Mouse (Mus musculus) midbrain, embryonic 16.5 days (tissue): ENCODE measurements around the gene Slc39a2. TPM values are rescaled to one million over a fixed set of nuclear protein-coding genes. Genes with fewer than 3 reads are reported as not detected.
"Not testable (repeated sequence)": the region's sequence is repeated elsewhere in the genome, so short reads cannot be mapped to it uniquely, and the experiment has no call there.

ENCODE experiments used
- ATAC-seq: fragments of 200-750 bp; cut with Nextera tagmentation; 2 replicates; pipeline ENCODE4 v1.8.0; 2017; ENCODE audit warnings: moderate TSS enrichment
- H3K27ac ChIP-seq: fragments of 300-500 bp; sonication (generic); 2 replicates; pipeline ENCODE4 v1.5.1; 2014; ENCODE audit warnings: mild to moderate bottlenecking, low read length, mixed read lengths
- H3K27me3 ChIP-seq: fragments of 300-500 bp; sonication (generic); 2 replicates; pipeline ENCODE4 v1.6.1; 2014; ENCODE audit warnings: low read depth, low read length, mixed read lengths; ENCODE audit not compliant: control insufficient read depth, insufficient read depth
- H3K36me3 ChIP-seq: fragments of 300-500 bp; sonication (generic); 2 replicates; pipeline ENCODE4 v1.6.1; 2014; ENCODE audit warnings: mild to moderate bottlenecking, low read length, moderate library complexity, mixed read lengths; ENCODE audit not compliant: control insufficient read depth, insufficient read depth
- H3K4me1 ChIP-seq: fragments of 300-500 bp; sonication (generic); 2 replicates; pipeline ENCODE4 v1.6.1; 2014; ENCODE audit warnings: mild to moderate bottlenecking, low read length, mixed read lengths; ENCODE audit not compliant: control insufficient read depth, insufficient read depth
- H3K4me2 ChIP-seq: fragments of 300-500 bp; sonication (generic); 2 replicates; pipeline ENCODE4 v1.6.1; 2014; ENCODE audit warnings: mild to moderate bottlenecking, low read length, mixed read lengths
- H3K4me3 ChIP-seq: fragments of 300-500 bp; sonication (generic); 2 replicates; pipeline ENCODE4 v1.5.1; 2014; ENCODE audit warnings: low read depth, mild to moderate bottlenecking, low read length, moderate library complexity, mixed read lengths
- H3K9ac ChIP-seq: fragments of 300-500 bp; sonication (generic); 2 replicates; pipeline ENCODE4 v1.6.1; 2014; ENCODE audit warnings: low read depth, low read length, mixed read lengths
- H3K9me3 ChIP-seq: fragments of 300-500 bp; sonication (generic); replicated peaks from 2 replicates; pipeline ENCODE4 v1.6.1; 2014; ENCODE audit warnings: mild to moderate bottlenecking, low read length, mixed read lengths; ENCODE audit not compliant: control insufficient read depth, poor library complexity, severe bottlenecking
- WGBS: fragments of 180-500 bp; shearing (Covaris S2); extraction: QIAGEN DNeasy Blood & Tissue Kit; methylation state at CpG from one replicate; pipeline ENCODE4 v1.1.7; 2014; 5-methylcytosine and 5-hydroxymethylcytosine counted together
- polyA plus RNA-seq: library from polyadenylated mRNA; unstranded; fragments of >200 nt; fragmentation: Nextera tagmentation; extraction: Ambion mirVana; gene quantifications from 2 replicates; pipeline ENCODE4 v1.2.1, GENCODE M21; 2015

Gene Slc39a2
- 2.2 and 3.1 TPM in 2 replicates for polyA plus RNA-seq

GRCm38 (mm10) chr14:51892191-51892939 lies at the start of gene Slc39a2:
Slc39a2 (plus strand) TSS chr14:51892889.
- H3K9ac ChIP-seq = no peak within 1 kb of the TSS
- WGBS = 94% methylated on average over 9 of the region's 9 CpGs
- H3K9me3 ChIP-seq = no peaks in the 10 kb centered on the region
- H3K4me3 ChIP-seq = no peak within 1 kb of the TSS
- H3K4me1 ChIP-seq = no peaks in the 10 kb centered on the region
- H3K27ac ChIP-seq = no peak within 1 kb of the TSS
- H3K36me3 ChIP-seq = peaks cover 48% of the 10 kb centered on the region
- no peaks in the 10 kb centered on the region for H3K27me3 ChIP-seq
- H3K4me2 ChIP-seq = no peak within 1 kb of the TSS
- no peak for ATAC-seq

GRCm38 (mm10) chr14:51843882-51844281 lies 48.8 kb upstream of the Slc39a2 start:
- no peaks in the 10 kb centered on the region for H3K4me1 ChIP-seq
- no peak overlapping the region for H3K27ac ChIP-seq
- no peaks in the 10 kb centered on the region for H3K36me3 ChIP-seq
- H3K4me3 ChIP-seq = no peak overlapping the region
- H3K9me3 ChIP-seq = no peaks in the 10 kb centered on the region
- no peak overlapping the region for H3K9ac ChIP-seq
- no peaks in the 10 kb centered on the region for H3K27me3 ChIP-seq
- no peak for ATAC-seq
- H3K4me2 ChIP-seq = no peak overlapping the region

GRCm38 (mm10) chr14:51846566-51846965 lies 46.1 kb upstream of the Slc39a2 start:
- Histone ChIP-seq H3K4me1 (no peaks in the 10 kb centered on the region), H3K36me3 (no peaks in the 10 kb centered on the region), H3K4me2 (no peak overlapping the region), H3K27ac (no peak overlapping the region), H3K4me3 (no peak overlapping the region), H3K9ac (no peak overlapping the region), H3K27me3 (no peaks in the 10 kb centered on the region), H3K9me3 (no peaks in the 10 kb centered on the region)
- 80% methylated on average over 3 of the region's 3 CpGs for WGBS
- no peak for ATAC-seq

- not testable (repeated sequence) for H3K9ac ChIP-seq, H3K4me2 ChIP-seq, H3K9me3 ChIP-seq, H3K4me3 ChIP-seq, ATAC-seq, H3K36me3 ChIP-seq, H3K27me3 ChIP-seq, H3K27ac ChIP-seq, H3K4me1 ChIP-seq
- WGBS = 49% methylated on average over 3 of the region's 3 CpGs
These were observed 41.7 kb upstream of the Slc39a2 start for GRCm38 (mm10) chr14:51851006-51851405.

GRCm38 (mm10) chr14:51853399-51853798 lies 39.3 kb upstream of the Slc39a2 start, which contains the start of gene Ear6:
Ear6 (plus strand) TSS chr14:51853699.
- H3K36me3 ChIP-seq = no peaks in the 10 kb centered on the region
- no peak within 1 kb of the TSS for H3K4me2 ChIP-seq
- no peak within 1 kb of the TSS for H3K9ac ChIP-seq
- no peak within 1 kb of the TSS for H3K27ac ChIP-seq
- no peaks in the 10 kb centered on the region for H3K4me1 ChIP-seq
- H3K9me3 ChIP-seq = no peaks in the 10 kb centered on the region
- no peaks in the 10 kb centered on the region for H3K27me3 ChIP-seq
- H3K4me3 ChIP-seq = no peak within 1 kb of the TSS
- no peak for ATAC-seq

- H3K9ac ChIP-seq, H3K9me3 ChIP-seq, H3K27ac ChIP-seq, H3K27me3 ChIP-seq, ATAC-seq, H3K36me3 ChIP-seq, H3K4me3 ChIP-seq, H3K4me1 ChIP-seq, H3K4me2 ChIP-seq: not testable (repeated sequence)
- 84% methylated on average over 7 of the region's 7 CpGs for WGBS
These were observed 37.4 kb upstream of the Slc39a2 start for GRCm38 (mm10) chr14:51855280-51855679.

GRCm38 (mm10) chr14:51863603-51864002 lies 29.1 kb upstream of the Slc39a2 start:
- not testable (repeated sequence) for H3K27ac ChIP-seq, H3K36me3 ChIP-seq, H3K4me3 ChIP-seq, ATAC-seq, H3K4me1 ChIP-seq, H3K9ac ChIP-seq, H3K9me3 ChIP-seq, H3K27me3 ChIP-seq, H3K4me2 ChIP-seq
- WGBS = 7% methylated on average over 1 of the region's 1 CpGs

GRCm38 (mm10) chr14:51870756-51871155 lies 21.9 kb upstream of the Slc39a2 start:
- Histone ChIP-seq H3K4me3 (no peak overlapping the region), H3K36me3 (no peaks in the 10 kb centered on the region), H3K27ac (no peak overlapping the region), H3K4me2 (no peak overlapping the region), H3K4me1 (no peaks in the 10 kb centered on the region), H3K27me3 (no peaks in the 10 kb centered on the region), H3K9ac (no peak overlapping the region), H3K9me3 (no peaks in the 10 kb centered on the region)
- WGBS = 87% methylated on average over 2 of the region's 2 CpGs
- ATAC-seq = no peak

GRCm38 (mm10) chr14:51871741-51872140 lies 20.9 kb upstream of the Slc39a2 start:
- WGBS = 72% methylated on average over 9 of the region's 9 CpGs
- Histone ChIP-seq H3K27me3 (no peaks in the 10 kb centered on the region), H3K4me3 (no peak overlapping the region), H3K4me1 (no peaks in the 10 kb centered on the region), H3K9ac (no peak overlapping the region), H3K36me3 (no peaks in the 10 kb centered on the region), H3K9me3 (no peaks in the 10 kb centered on the region), H3K27ac (no peak overlapping the region), H3K4me2 (no peak overlapping the region)
- ATAC-seq = no peak
